Mouse (Mus musculus) liver, embryonic 13.5 days (tissue): Measurements from ENCODE around the gene Ltc4s. TPM values are rescaled to one million over a fixed set of nuclear protein-coding genes. Genes with fewer than 3 reads are reported as not detected.
A peak's percentile ranks its signal among the peaks of the same experiment; 100 is the strongest.

Experiments used
- ATAC-seq: fragments of 200-750 bp; cut with Nextera tagmentation; 2 replicates; pipeline ENCODE4 v1.8.0; 2017; ENCODE audit warnings: low read depth, mild to moderate bottlenecking, moderate number of reproducible peaks, moderate library complexity
- DNase-seq: peaks from one replicate; pipeline ENCODE4 v3.0.0; 2022
- H3K27ac ChIP-seq: fragments of 300-500 bp; sonication (generic); 2 replicates; pipeline ENCODE4 v1.5.1; 2015; ENCODE audit warnings: moderate library complexity, mild to moderate bottlenecking, inconsistent platforms
- H3K27me3 ChIP-seq: fragments of 300-500 bp; sonication (generic); 2 replicates; pipeline ENCODE4 v1.6.1; 2015; ENCODE audit warnings: mild to moderate bottlenecking, inconsistent platforms
- H3K36me3 ChIP-seq: fragments of 300-500 bp; sonication (generic); 2 replicates; pipeline ENCODE4 v1.6.1; 2015; ENCODE audit warnings: mild to moderate bottlenecking, inconsistent platforms
- H3K4me1 ChIP-seq: fragments of 300-500 bp; sonication (generic); replicated peaks from 2 replicates; pipeline ENCODE4 v1.6.1; 2015; ENCODE audit warnings: inconsistent platforms
- H3K4me2 ChIP-seq: fragments of 300-500 bp; sonication (generic); 2 replicates; pipeline ENCODE4 v1.6.1; 2015; ENCODE audit warnings: inconsistent platforms, mild to moderate bottlenecking, moderate library complexity
- H3K4me3 ChIP-seq: fragments of 300-500 bp; sonication (generic); replicated peaks from 2 replicates; pipeline ENCODE4 v1.5.1; 2015; ENCODE audit warnings: mild to moderate bottlenecking, inconsistent platforms
- H3K9ac ChIP-seq: fragments of 300-500 bp; sonication (generic); 2 replicates; pipeline ENCODE4 v1.6.1; 2015; ENCODE audit warnings: mild to moderate bottlenecking, inconsistent platforms
- H3K9me3 ChIP-seq: fragments of 300-500 bp; sonication (generic); replicated peaks from 2 replicates; pipeline ENCODE4 v1.6.1; 2016; ENCODE audit warnings: inconsistent platforms
- WGBS: fragments of 180-500 bp; shearing (Covaris S2); methylation state at CpG from one replicate; pipeline ENCODE4 v1.1.7; 2015; ENCODE audit not compliant: insufficient replicate concordance; 5-methylcytosine and 5-hydroxymethylcytosine counted together
- polyA plus RNA-seq: library from polyadenylated mRNA; unstranded; fragments of >200 nt; fragmentation: Nextera tagmentation; extraction: Ambion mirVana; gene quantifications from 2 replicates; pipeline ENCODE4 v1.2.1, GENCODE M21; 2015

Ltc4s gene
- 0.49 and 0.99 TPM in 2 replicates for polyA plus RNA-seq

GRCm38 (mm10) chr11:50238324-50238723 is at the start of gene Ltc4s:
Ltc4s (minus strand) TSS chr11:50238616.
- Histone ChIP-seq H3K4me3 (peak within 1 kb of the TSS; percentile 72), H3K9ac (peak within 1 kb of the TSS; percentile 75), H3K27ac (peak within 1 kb of the TSS; percentile 65), H3K4me1 (peaks cover 50% of the 10 kb centered on the region), H3K4me2 (peak within 1 kb of the TSS; percentile 99), H3K9me3 (no peaks in the 10 kb centered on the region), H3K27me3 (peaks cover 3% of the 10 kb centered on the region; the same call in 1 of the 2 replicates), H3K36me3 (peaks cover 23% of the 10 kb centered on the region)
- WGBS = 9% methylated on average over 10 of the region's 10 CpGs
- DNase-seq (no peak), ATAC-seq (0 out of 2 replicates have a peak, but pooled peaks have one; percentile 27)

GRCm38 (mm10) chr11:50286428-50286827 is 48.0 kb upstream of the Ltc4s start:
- peaks cover 36% of the 10 kb centered on the region for H3K4me1 ChIP-seq
- peaks cover 31% of the 10 kb centered on the region for H3K36me3 ChIP-seq
- H3K27me3 ChIP-seq = no peaks in the 10 kb centered on the region
- DNase-seq = no peak
- no peak for ATAC-seq
- 0 out of 2 replicates have a peak overlapping the region, but pooled peaks have one; percentile 18 for H3K27ac ChIP-seq
- H3K9me3 ChIP-seq = no peaks in the 10 kb centered on the region
- 48% methylated on average over 1 of the region's 1 CpGs for WGBS
- H3K9ac ChIP-seq = no peak overlapping the region
- H3K4me3 ChIP-seq = no peak overlapping the region
- H3K4me2 ChIP-seq = no peak overlapping the region

GRCm38 (mm10) chr11:50285696-50286095 is 47.3 kb upstream of the Ltc4s start:
- Histone ChIP-seq H3K4me3 (no peak overlapping the region), H3K4me1 (peaks cover 32% of the 10 kb centered on the region), H3K27me3 (no peaks in the 10 kb centered on the region), H3K4me2 (no peak overlapping the region), H3K27ac (no peak overlapping the region), H3K9me3 (no peaks in the 10 kb centered on the region), H3K9ac (no peak overlapping the region), H3K36me3 (peaks cover 35% of the 10 kb centered on the region)
- DNase-seq (no peak), ATAC-seq (no peak)
- WGBS = 85% methylated on average over 7 of the region's 7 CpGs

DNA sequence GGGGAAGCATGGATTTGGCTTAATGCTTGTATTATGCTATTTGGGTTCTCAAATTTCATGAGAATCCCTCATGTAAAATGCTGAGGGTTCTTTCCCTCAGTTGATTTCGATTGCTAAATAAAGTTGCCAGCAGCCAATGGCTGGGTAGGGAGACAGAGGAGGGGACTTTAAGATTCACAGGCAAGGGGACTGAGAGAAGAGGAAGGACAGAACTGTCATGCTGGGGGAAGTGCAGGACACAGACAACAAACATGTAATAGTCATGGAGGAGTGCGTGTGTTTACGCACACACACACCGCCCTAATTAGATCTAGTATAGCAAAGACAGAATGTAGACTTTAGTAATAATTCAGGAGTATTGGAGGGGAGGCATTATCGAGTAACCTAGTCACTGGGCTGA is 46.8 kb upstream of the Ltc4s start:
- Histone ChIP-seq H3K4me1 (peaks cover 31% of the 10 kb centered on the region), H3K4me2 (no peak overlapping the region), H3K4me3 (no peak overlapping the region), H3K9ac (no peak overlapping the region), H3K27me3 (no peaks in the 10 kb centered on the region), H3K27ac (no peak overlapping the region), H3K36me3 (peaks cover 36% of the 10 kb centered on the region), H3K9me3 (no peaks in the 10 kb centered on the region)
- no peak for ATAC-seq
- 87% methylated on average over 5 of the region's 5 CpGs for WGBS
- no peak for DNase-seq

DNA sequence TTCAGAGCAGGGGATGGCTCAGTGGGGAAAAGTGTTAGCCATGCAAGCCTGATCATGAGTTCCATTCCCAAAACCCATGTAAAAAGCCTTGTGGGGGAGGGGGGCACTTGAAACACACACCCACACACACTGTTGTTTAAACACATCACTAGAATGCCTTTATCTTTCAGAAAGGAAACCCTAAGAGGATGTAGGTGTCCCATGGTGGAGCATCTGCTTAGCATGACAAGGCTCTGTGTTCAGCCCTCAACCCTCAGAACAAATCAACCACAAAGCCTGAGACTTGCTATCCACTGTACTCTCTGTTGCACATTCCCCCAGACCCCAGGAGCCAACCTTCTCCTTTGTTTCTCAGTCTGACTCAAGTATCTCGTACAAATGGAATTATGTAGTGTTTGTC is 41.6 kb upstream of the Ltc4s start:
- no peak overlapping the region for H3K4me3 ChIP-seq
- 49% methylated on average over 1 of the region's 1 CpGs for WGBS
- H3K27me3 ChIP-seq = no peaks in the 10 kb centered on the region
- H3K4me1 ChIP-seq = peaks cover 19% of the 10 kb centered on the region
- no peak overlapping the region for H3K4me2 ChIP-seq
- no peaks in the 10 kb centered on the region for H3K9me3 ChIP-seq
- no peak for ATAC-seq
- H3K36me3 ChIP-seq = peaks cover 16% of the 10 kb centered on the region
- no peak overlapping the region for H3K9ac ChIP-seq
- DNase-seq = no peak
- no peak overlapping the region for H3K27ac ChIP-seq

GRCm38 (mm10) chr11:50279005-50279404 is 40.6 kb upstream of the Ltc4s start:
- H3K4me2 ChIP-seq = no peak overlapping the region
- ATAC-seq (no peak), DNase-seq (no peak)
- 83% methylated on average over 4 of the region's 4 CpGs for WGBS
- no peaks in the 10 kb centered on the region for H3K27me3 ChIP-seq
- peaks cover 16% of the 10 kb centered on the region for H3K36me3 ChIP-seq
- H3K9me3 ChIP-seq = no peaks in the 10 kb centered on the region
- H3K4me3 ChIP-seq = no peak overlapping the region
- no peak overlapping the region for H3K9ac ChIP-seq
- peaks cover 24% of the 10 kb centered on the region for H3K4me1 ChIP-seq
- no peak overlapping the region for H3K27ac ChIP-seq

DNA sequence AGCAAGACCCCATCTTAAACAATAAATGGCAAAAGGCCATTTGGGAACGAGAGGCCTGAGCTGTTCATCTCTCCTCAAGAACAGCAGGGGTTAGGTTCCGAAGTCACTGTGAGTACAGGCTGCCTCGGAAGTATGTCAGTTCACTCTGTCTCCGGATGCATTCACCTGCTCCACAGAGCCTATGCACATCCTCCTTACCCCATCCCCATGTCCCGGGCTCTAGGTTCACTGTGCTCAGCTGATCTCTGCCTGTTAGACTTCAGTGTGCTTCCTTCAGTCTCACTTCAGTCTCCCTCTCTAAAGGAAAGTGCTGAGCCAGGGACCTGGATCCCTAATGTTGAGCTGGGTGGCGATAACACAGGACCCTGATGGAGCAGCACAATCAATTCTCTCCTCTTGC is 39.3 kb upstream of the Ltc4s start:
- Histone ChIP-seq H3K4me2 (no peak overlapping the region), H3K27me3 (no peaks in the 10 kb centered on the region), H3K4me1 (peaks cover 24% of the 10 kb centered on the region), H3K36me3 (peaks cover 16% of the 10 kb centered on the region), H3K27ac (no peak overlapping the region), H3K4me3 (no peak overlapping the region), H3K9ac (no peak overlapping the region), H3K9me3 (no peaks in the 10 kb centered on the region)
- DNase-seq (no peak), ATAC-seq (no peak)
- WGBS = 82% methylated on average over 6 of the region's 6 CpGs

DNA sequence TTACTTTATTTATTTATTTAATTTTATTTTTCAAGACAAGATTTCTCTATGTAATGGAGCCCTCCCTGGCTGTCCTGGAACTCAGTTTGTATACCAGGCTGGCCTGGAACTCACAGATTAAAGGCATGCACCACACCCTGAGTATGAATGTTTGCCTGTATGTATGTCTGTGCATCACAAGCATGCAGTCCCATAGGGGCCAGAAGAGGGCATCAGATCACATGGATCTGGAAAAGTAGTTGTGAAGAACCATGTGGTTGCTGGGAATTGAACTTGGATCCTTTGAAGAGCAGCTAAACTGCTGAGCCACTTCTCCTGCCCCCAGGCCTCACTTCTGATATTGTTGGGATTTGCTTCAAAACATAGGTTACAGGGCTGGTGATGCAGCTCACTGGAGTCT is 38.6 kb upstream of the Ltc4s start:
- Histone ChIP-seq H3K27me3 (no peaks in the 10 kb centered on the region), H3K4me2 (no peak overlapping the region), H3K36me3 (peaks cover 16% of the 10 kb centered on the region), H3K9me3 (no peaks in the 10 kb centered on the region), H3K9ac (no peak overlapping the region), H3K27ac (no peak overlapping the region), H3K4me1 (peaks cover 24% of the 10 kb centered on the region), H3K4me3 (no peak overlapping the region)
- DNase-seq (no peak), ATAC-seq (no peak)

DNA sequence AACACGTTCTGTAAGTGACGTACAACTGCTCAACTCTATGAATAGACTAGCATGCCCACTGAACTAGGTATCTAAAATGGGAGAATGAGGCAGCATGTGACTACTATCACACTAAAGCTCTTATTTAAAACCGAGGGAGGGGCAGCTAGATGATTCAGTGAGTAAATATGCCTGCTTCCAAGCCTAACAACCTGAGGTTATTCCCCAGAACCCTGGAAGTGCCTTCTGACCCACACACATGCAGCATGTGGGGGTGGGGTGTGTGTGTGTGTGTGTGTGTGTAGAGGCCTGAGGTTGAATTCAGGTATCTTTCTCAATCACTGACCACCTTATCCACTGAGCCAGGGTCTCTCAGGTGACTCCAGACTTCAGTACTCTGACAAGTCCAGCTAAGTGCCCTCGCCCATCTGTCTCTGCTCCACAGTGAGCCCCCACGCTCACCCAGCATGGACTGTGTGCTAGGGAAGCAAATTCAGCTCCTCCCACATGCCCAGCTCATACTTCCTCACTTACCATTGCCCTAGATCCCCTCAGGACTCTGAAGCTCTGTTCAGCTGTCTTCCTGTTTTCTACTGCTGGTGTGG is 37.2 kb upstream of the Ltc4s start:
- peaks cover 11% of the 10 kb centered on the region for H3K36me3 ChIP-seq
- ATAC-seq (peak; percentile 42), DNase-seq (no peak)
- no peak overlapping the region; the same call in 1 of the 2 replicates for H3K27ac ChIP-seq
- H3K9ac ChIP-seq = no peak overlapping the region
- no peaks in the 10 kb centered on the region for H3K27me3 ChIP-seq
- 44% methylated on average over 5 of the region's 5 CpGs for WGBS
- no peaks in the 10 kb centered on the region for H3K9me3 ChIP-seq
- peaks cover 23% of the 10 kb centered on the region for H3K4me1 ChIP-seq
- H3K4me2 ChIP-seq = no peak overlapping the region
- no peak overlapping the region for H3K4me3 ChIP-seq

- H3K4me2 ChIP-seq = no peak overlapping the region
- H3K27me3 ChIP-seq = no peaks in the 10 kb centered on the region
- no peak for DNase-seq
- WGBS = 35% methylated on average over 2 of the region's 2 CpGs
- H3K36me3 ChIP-seq = peaks cover 10% of the 10 kb centered on the region; the same call in 1 of the 2 replicates
- H3K4me1 ChIP-seq = peaks cover 18% of the 10 kb centered on the region
- H3K4me3 ChIP-seq = no peak overlapping the region
- H3K9ac ChIP-seq = no peak overlapping the region
- ATAC-seq = no peak
- no peaks in the 10 kb centered on the region for H3K9me3 ChIP-seq
- no peak overlapping the region for H3K27ac ChIP-seq
Measured at GRCm38 (mm10) chr11:50275077-50275476, 36.7 kb upstream of the Ltc4s start.

GRCm38 (mm10) chr11:50272819-50273218 is 34.4 kb upstream of the Ltc4s start:
- Histone ChIP-seq H3K27ac (no peak overlapping the region), H3K4me2 (no peak overlapping the region), H3K4me1 (peaks cover 15% of the 10 kb centered on the region), H3K36me3 (peaks cover 7% of the 10 kb centered on the region; the same call in 1 of the 2 replicates), H3K9ac (no peak overlapping the region), H3K4me3 (no peak overlapping the region), H3K9me3 (no peaks in the 10 kb centered on the region), H3K27me3 (no peaks in the 10 kb centered on the region)
- 67% methylated on average over 2 of the region's 2 CpGs for WGBS
- ATAC-seq = no peak
- no peak for DNase-seq

DNA sequence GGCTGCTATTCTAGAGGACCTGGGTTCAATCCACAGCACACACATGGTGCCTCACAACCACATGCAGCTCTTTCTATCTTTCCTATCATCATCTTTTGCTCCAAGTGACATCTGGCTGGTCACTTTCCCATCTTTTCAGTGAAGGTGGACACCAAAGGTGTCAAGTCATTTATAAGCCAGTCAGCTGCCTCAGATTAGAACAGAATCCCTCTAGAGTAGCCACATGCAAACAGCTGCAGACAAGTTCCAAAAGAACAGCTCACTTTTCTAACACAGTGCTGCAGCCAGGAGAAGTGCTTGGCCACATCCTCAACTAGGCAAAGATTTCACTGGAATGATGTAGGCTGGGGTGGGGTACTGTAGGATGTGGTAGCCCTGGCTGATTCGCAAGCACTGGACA is 31.5 kb upstream of the Ltc4s start:
- no peak overlapping the region for H3K9ac ChIP-seq

More for the DNA sequence above, 31.5 kb upstream of the Ltc4s start:
- Histone ChIP-seq H3K4me3 (no peak overlapping the region), H3K4me1 (peaks cover 9% of the 10 kb centered on the region), H3K27me3 (no peaks in the 10 kb centered on the region), H3K36me3 (peaks cover 28% of the 10 kb centered on the region), H3K27ac (no peak overlapping the region), H3K9me3 (no peaks in the 10 kb centered on the region), H3K4me2 (no peak overlapping the region)
- no peak for ATAC-seq
- WGBS = 81% methylated on average over 1 of the region's 1 CpGs
- no peak for DNase-seq
